Mouse (Mus musculus): ENCODE results near the gene Smtn. TPM values are rescaled to one million over a fixed set of nuclear protein-coding genes. Genes with fewer than 3 reads are reported as not detected.

Gene Smtn
- polyA plus RNA-seq, 2 experiments, result 59.0 to 79.6 TPM

DNA sequence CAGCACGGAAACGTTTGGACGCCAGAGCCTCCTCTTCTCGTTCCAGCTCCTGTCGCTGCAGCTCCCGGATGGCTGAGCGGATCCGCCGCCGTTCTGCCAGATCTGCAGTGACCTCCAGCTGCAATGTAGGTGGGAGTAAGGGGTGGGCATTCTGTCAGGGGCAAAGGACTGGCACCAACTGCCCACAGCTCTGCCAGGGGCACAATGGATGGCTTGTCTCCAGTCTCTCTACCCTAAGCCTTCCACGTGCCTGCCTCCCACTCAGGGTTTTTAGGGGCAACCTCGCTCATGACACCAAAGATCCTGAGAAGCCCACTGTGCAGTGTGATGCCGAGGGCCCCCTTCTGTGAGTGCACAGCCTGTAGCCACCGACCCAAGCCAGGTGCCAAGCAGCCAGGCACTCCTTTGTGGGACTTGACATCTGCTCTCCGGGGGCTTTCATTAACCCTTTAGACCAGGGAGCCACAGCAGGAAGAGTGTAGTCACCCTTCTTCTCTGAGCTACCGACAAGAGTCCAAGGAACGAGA lies 6.9 kb downstream of the Smtn start:
- H3K27me3 ChIP-seq (ENCODE audit: control insufficient read depth, insufficient read depth, low read length), result no peaks in the 10 kb centered on the region
- H3K36me3 ChIP-seq (ENCODE audit: control insufficient read depth, insufficient read depth, low read length), result peaks cover 66% of the 10 kb centered on the region
- no peak overlapping the region for H3K27ac ChIP-seq (replicated peaks; ENCODE audit: low read depth, low read length)
- H3K9me3 ChIP-seq (ENCODE audit: control insufficient read depth, low read length), result no peaks in the 10 kb centered on the region
- H3K4me2 ChIP-seq (replicated peaks; ENCODE audit: low read depth, low read length, severe bottlenecking), result no peak overlapping the region
- no peak overlapping the region for H3K9ac ChIP-seq (ENCODE audit: low read depth, low read length, severe bottlenecking)
- 89% methylated on average over 17 of the region's 17 CpGs for WGBS
- peaks cover 25% of the 10 kb centered on the region for H3K4me1 ChIP-seq (ENCODE audit: control insufficient read depth, insufficient read depth, low read length)
- DNase-seq (ENCODE audit: low spot score), result no peak
- H3K4me3 ChIP-seq (replicated peaks; ENCODE audit: low read length), result no peak overlapping the region
- ATAC-seq (ENCODE audit: low FRiP score, low read depth), result no peak
- no peak for TF ChIP-seq POLR2A (IDR thresholded peaks at IDR 0.05; ENCODE audit: borderline replicate concordance, extremely low read depth, insufficient read depth, insufficient read length)

GRCm38 (mm10) chr11:3532101-3532931 lies 8.1 kb downstream of the Smtn start:
- peaks cover 17% of the 10 kb centered on the region for H3K4me1 ChIP-seq (ENCODE audit: control insufficient read depth, insufficient read depth, low read length)
- H3K4me3 ChIP-seq (replicated peaks; ENCODE audit: low read length), result no peak overlapping the region
- H3K9ac ChIP-seq (ENCODE audit: low read depth, low read length, severe bottlenecking), result no peak overlapping the region
- ATAC-seq (ENCODE audit: low FRiP score, low read depth) (no peak), DNase-seq (ENCODE audit: low spot score) (no peak)
- WGBS, result 90% methylated on average over 16 of the region's 16 CpGs
- H3K9me3 ChIP-seq (ENCODE audit: control insufficient read depth, low read length), result no peaks in the 10 kb centered on the region
- H3K27me3 ChIP-seq (ENCODE audit: control insufficient read depth, insufficient read depth, low read length), result no peaks in the 10 kb centered on the region
- H3K27ac ChIP-seq (replicated peaks; ENCODE audit: low read depth, low read length), result no peak overlapping the region
- no peak for TF ChIP-seq POLR2A (IDR thresholded peaks at IDR 0.05; ENCODE audit: borderline replicate concordance, extremely low read depth, insufficient read depth, insufficient read length)
- no peak overlapping the region for H3K4me2 ChIP-seq (replicated peaks; ENCODE audit: low read depth, low read length, severe bottlenecking)
- peaks cover 77% of the 10 kb centered on the region for H3K36me3 ChIP-seq (ENCODE audit: control insufficient read depth, insufficient read depth, low read length)

DNA sequence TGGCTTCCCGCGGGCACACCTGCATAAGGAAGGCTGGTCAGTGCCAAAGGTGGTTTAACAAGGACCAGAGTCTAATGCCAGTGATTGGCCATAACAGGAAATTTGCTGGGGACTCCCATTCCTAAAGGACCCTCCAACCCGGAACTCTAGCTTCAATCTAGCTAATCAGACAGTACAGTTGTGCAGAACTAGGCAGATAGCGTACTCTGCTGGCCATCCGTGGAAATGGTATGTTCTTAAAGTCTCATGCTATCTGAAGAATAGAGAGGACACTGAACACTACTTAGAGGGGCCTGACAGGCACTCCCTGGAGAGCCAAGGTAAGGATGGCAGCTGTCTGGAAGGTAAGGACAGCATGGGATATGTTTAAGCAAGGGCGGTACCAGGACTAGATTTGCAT lies 8.8 kb downstream of the Smtn start:
- no peak overlapping the region for H3K4me3 ChIP-seq (replicated peaks; ENCODE audit: low read length)
- peaks cover 79% of the 10 kb centered on the region for H3K36me3 ChIP-seq (ENCODE audit: control insufficient read depth, insufficient read depth, low read length)
- H3K4me2 ChIP-seq (replicated peaks; ENCODE audit: low read depth, low read length, severe bottlenecking), result no peak overlapping the region
- TF ChIP-seq POLR2A (IDR thresholded peaks at IDR 0.05; ENCODE audit: borderline replicate concordance, extremely low read depth, insufficient read depth, insufficient read length), result no peak
- H3K27ac ChIP-seq (replicated peaks; ENCODE audit: low read depth, low read length), result no peak overlapping the region
- WGBS, result 84% methylated on average over 6 of the region's 6 CpGs
- no peak overlapping the region for H3K9ac ChIP-seq (ENCODE audit: low read depth, low read length, severe bottlenecking)
- H3K27me3 ChIP-seq (ENCODE audit: control insufficient read depth, insufficient read depth, low read length), result no peaks in the 10 kb centered on the region
- DNase-seq (ENCODE audit: low spot score) (no peak), ATAC-seq (ENCODE audit: low FRiP score, low read depth) (no peak)
- peaks cover 13% of the 10 kb centered on the region for H3K4me1 ChIP-seq (ENCODE audit: control insufficient read depth, insufficient read depth, low read length)
- H3K9me3 ChIP-seq (ENCODE audit: control insufficient read depth, low read length), result no peaks in the 10 kb centered on the region

- Histone ChIP-seq H3K27ac (replicated peaks; ENCODE audit: low read depth, low read length) (no peak overlapping the region), H3K4me3 (replicated peaks; ENCODE audit: low read length) (no peak overlapping the region), H3K9ac (ENCODE audit: low read depth, low read length, severe bottlenecking) (no peak overlapping the region), H3K4me1 (ENCODE audit: control insufficient read depth, insufficient read depth, low read length) (peaks cover 5% of the 10 kb centered on the region; the same call in 1 of the 2 replicates), H3K36me3 (ENCODE audit: control insufficient read depth, insufficient read depth, low read length) (peaks cover 88% of the 10 kb centered on the region), H3K4me2 (replicated peaks; ENCODE audit: low read depth, low read length, severe bottlenecking) (no peak overlapping the region), H3K9me3 (ENCODE audit: control insufficient read depth, low read length) (no peaks in the 10 kb centered on the region), H3K27me3 (ENCODE audit: control insufficient read depth, insufficient read depth, low read length) (no peaks in the 10 kb centered on the region)
- no peak for TF ChIP-seq POLR2A (IDR thresholded peaks at IDR 0.05; ENCODE audit: borderline replicate concordance, extremely low read depth, insufficient read depth, insufficient read length)
- DNase-seq (ENCODE audit: low spot score) (no peak), ATAC-seq (ENCODE audit: low FRiP score, low read depth) (no peak)
- 93% methylated on average over 1 of the region's 3 CpGs for WGBS
Observed at GRCm38 (mm10) chr11:3530731-3531130, 9.7 kb downstream of the Smtn start.

- no peak overlapping the region for H3K27ac ChIP-seq (replicated peaks; ENCODE audit: low read depth, low read length)
- peaks cover under 1% of the 10 kb centered on the region; the same call in 1 of the 2 replicates for H3K4me1 ChIP-seq (ENCODE audit: control insufficient read depth, insufficient read depth, low read length)
- no peaks in the 10 kb centered on the region for H3K27me3 ChIP-seq (ENCODE audit: control insufficient read depth, insufficient read depth, low read length)
- no peak for DNase-seq (ENCODE audit: low spot score)
- H3K9me3 ChIP-seq (ENCODE audit: control insufficient read depth, low read length), result no peaks in the 10 kb centered on the region
- peaks cover 98% of the 10 kb centered on the region for H3K36me3 ChIP-seq (ENCODE audit: control insufficient read depth, insufficient read depth, low read length)
- 79% methylated on average over 20 of the region's 20 CpGs for WGBS
- TF ChIP-seq POLR2A (IDR thresholded peaks at IDR 0.05; ENCODE audit: borderline replicate concordance, extremely low read depth, insufficient read depth, insufficient read length), result no peak
- no peak overlapping the region for H3K4me2 ChIP-seq (replicated peaks; ENCODE audit: low read depth, low read length, severe bottlenecking)
- ATAC-seq (ENCODE audit: low FRiP score, low read depth), result no peak
- no peak overlapping the region for H3K4me3 ChIP-seq (replicated peaks; ENCODE audit: low read length)
- H3K9ac ChIP-seq (ENCODE audit: low read depth, low read length, severe bottlenecking), result no peak overlapping the region
Observed at GRCm38 (mm10) chr11:3529476-3530252, 10.7 kb downstream of the Smtn start.
